Mouse (Mus musculus) limb, embryonic 14.5 days (tissue): Measurements from ENCODE around the gene Ccdc8. TPM values are rescaled to one million over a fixed set of nuclear protein-coding genes. Genes with fewer than 3 reads are reported as not detected.
A peak's percentile ranks its signal among the peaks of the same experiment; 100 is the strongest.

Source experiments
- ATAC-seq: fragments of 200-750 bp; cut with Nextera tagmentation; 2 replicates; pipeline ENCODE4 v1.8.0; 2017; ENCODE audit warnings: low read depth, moderate number of reproducible peaks, moderate TSS enrichment; ENCODE audit not compliant: low FRiP score
- DNase-seq: peaks from one replicate; pipeline ENCODE4 v3.0.0-alpha.2; 2015; ENCODE audit warnings: low spot score
- H3K27ac ChIP-seq: fragments of 300-500 bp; sonication (generic); replicated peaks from 2 replicates; pipeline ENCODE4 v1.5.1; 2014; ENCODE audit warnings: low read depth, mild to moderate bottlenecking, low read length, moderate library complexity, mixed read lengths
- H3K27me3 ChIP-seq: fragments of 300-500 bp; sonication (generic); 2 replicates; pipeline ENCODE4 v1.6.1; 2014; ENCODE audit warnings: low read length, mixed read lengths; ENCODE audit not compliant: control insufficient read depth, insufficient read depth
- H3K36me3 ChIP-seq: fragments of 300-500 bp; sonication (generic); 2 replicates; pipeline ENCODE4 v1.6.1; 2014; ENCODE audit warnings: mild to moderate bottlenecking, low read length, moderate library complexity, mixed read lengths; ENCODE audit not compliant: control insufficient read depth, insufficient read depth
- H3K4me1 ChIP-seq: fragments of 300-500 bp; sonication (generic); 2 replicates; pipeline ENCODE4 v1.6.1; 2014; ENCODE audit warnings: antibody characterized with exemption, low read length, mixed read lengths; ENCODE audit not compliant: control insufficient read depth, insufficient read depth
- H3K4me2 ChIP-seq: fragments of 300-500 bp; sonication (generic); replicated peaks from 2 replicates; pipeline ENCODE4 v1.6.1; 2014; ENCODE audit warnings: low read depth, mild to moderate bottlenecking, low read length, moderate library complexity; ENCODE audit not compliant: severe bottlenecking
- H3K4me3 ChIP-seq: fragments of 300-500 bp; sonication (generic); replicated peaks from 2 replicates; pipeline ENCODE4 v1.5.1; 2014; ENCODE audit warnings: low read length
- H3K9ac ChIP-seq: fragments of 300-500 bp; sonication (generic); 2 replicates; pipeline ENCODE4 v1.6.1; 2014; ENCODE audit warnings: mild to moderate bottlenecking, low read depth, low read length, moderate library complexity; ENCODE audit not compliant: severe bottlenecking
- H3K9me3 ChIP-seq: fragments of 300-500 bp; sonication (generic); 2 replicates; pipeline ENCODE4 v1.6.1; 2016; ENCODE audit warnings: low read length; ENCODE audit not compliant: control insufficient read depth
- POLR2A ChIP-seq: fragments of 200-500 bp; IDR thresholded peaks from 2 replicates; pipeline ENCODE4 v1.8.0; 2012; ENCODE audit warnings: inconsistent platforms, mild to moderate bottlenecking, moderate library complexity, borderline replicate concordance; ENCODE audit not compliant: insufficient read depth, insufficient read length; ENCODE audit errors: extremely low read depth
- WGBS: fragments of 180-500 bp; shearing (Covaris S2); extraction: QIAGEN DNeasy Blood & Tissue Kit; methylation state at CpG from one replicate; pipeline ENCODE4 v1.1.7; 2014; 5-methylcytosine and 5-hydroxymethylcytosine counted together
- polyA plus RNA-seq, 2 experiments: library from polyadenylated mRNA; depleted of rRNA in 1 of 2; stranded (reverse) in 1 of 2; unstranded in 1 of 2; fragments of >200 nt; fragmentation: Nextera tagmentation in 1 of 2; extraction: Ambion mirVana in 1 of 2; gene quantifications; 2 replicates each; pipeline versions ENCODE4 v1.2.1 to v1.2.3; 2012 to 2014

Gene Ccdc8
- polyA plus RNA-seq, 2 experiments, result 25.5 to 40.7 TPM

DNA sequence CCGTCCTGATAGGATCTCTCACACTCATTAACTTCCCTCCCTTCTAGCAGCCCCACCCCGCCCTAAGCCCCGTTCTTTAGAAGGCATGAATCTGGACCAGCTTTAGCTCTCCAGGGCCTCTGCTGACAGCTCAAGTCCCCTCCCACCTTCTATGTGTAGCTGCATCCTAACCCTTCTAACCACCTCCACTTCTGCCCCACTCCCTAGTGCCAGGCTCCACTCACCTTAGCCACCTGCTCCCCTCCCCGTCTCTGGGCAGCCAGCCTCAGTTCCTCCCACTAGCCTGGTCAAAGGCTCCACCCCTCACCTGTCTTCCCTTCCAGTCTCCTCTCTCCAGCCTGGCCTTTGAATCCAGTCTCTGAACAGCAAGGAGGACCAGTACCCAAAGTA, 33.0 kb downstream of the Ccdc8 start:
- DNase-seq, result no peak
- no peak for ATAC-seq
- H3K4me1 ChIP-seq, result peaks cover 24% of the 10 kb centered on the region
- H3K9ac ChIP-seq, result no peak overlapping the region
- H3K27me3 ChIP-seq, result no peaks in the 10 kb centered on the region
- H3K36me3 ChIP-seq, result peaks cover 40% of the 10 kb centered on the region
- H3K27ac ChIP-seq, result no peak overlapping the region
- 46% methylated on average over 4 of the region's 4 CpGs for WGBS
- no peak overlapping the region for H3K4me3 ChIP-seq
- peak overlapping the region; percentile 64; the same call in 1 of the 2 replicates for H3K4me2 ChIP-seq
- no peak for TF ChIP-seq POLR2A
- H3K9me3 ChIP-seq, result no peaks in the 10 kb centered on the region

DNA sequence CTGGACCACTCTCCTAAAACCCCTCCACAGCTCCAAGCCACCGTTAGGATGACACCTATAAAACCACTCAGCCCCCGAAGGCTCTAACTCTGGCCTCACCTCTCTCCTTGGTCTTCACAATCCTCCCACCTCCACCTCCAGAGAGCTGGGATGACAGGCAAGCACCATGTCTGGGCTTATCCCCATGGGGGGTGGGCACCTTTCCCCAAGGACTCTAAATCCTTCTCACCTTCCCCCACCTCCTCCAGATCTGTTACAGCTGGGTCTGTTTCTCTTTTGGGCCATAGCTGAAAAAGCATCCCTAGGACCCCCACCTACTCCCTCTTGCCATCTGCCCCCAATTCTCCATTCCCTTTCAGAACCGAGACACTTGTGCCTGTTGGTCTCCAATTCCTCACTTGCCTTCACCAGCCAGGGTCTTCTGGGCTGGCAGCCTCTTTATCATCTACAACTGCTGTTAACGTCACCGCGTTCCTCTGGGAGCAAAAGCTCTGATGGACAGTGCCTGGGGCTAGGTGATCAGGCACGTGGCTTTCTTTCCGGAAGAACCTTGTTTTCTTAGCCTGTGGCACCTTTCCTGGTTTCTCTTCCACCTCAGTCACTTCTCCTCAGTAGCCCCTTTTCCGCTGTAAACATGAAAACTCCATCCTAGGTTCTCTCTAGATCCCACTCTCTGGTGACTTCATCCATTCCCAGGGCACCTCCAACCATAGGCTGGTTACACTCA, 33.6 kb downstream of the Ccdc8 start:
- Histone ChIP-seq H3K9me3 (no peaks in the 10 kb centered on the region), H3K36me3 (peaks cover 34% of the 10 kb centered on the region), H3K4me1 (peaks cover 24% of the 10 kb centered on the region), H3K27ac (no peak overlapping the region), H3K9ac (0 out of 2 replicates have a peak overlapping the region, but pooled peaks have one; percentile 81), H3K27me3 (no peaks in the 10 kb centered on the region), H3K4me3 (peak overlapping the region; percentile 86), H3K4me2 (peak overlapping the region; percentile 64)
- ATAC-seq (no peak), DNase-seq (no peak)
- TF ChIP-seq POLR2A, result no peak
- WGBS, result 58% methylated on average over 9 of the region's 9 CpGs

DNA sequence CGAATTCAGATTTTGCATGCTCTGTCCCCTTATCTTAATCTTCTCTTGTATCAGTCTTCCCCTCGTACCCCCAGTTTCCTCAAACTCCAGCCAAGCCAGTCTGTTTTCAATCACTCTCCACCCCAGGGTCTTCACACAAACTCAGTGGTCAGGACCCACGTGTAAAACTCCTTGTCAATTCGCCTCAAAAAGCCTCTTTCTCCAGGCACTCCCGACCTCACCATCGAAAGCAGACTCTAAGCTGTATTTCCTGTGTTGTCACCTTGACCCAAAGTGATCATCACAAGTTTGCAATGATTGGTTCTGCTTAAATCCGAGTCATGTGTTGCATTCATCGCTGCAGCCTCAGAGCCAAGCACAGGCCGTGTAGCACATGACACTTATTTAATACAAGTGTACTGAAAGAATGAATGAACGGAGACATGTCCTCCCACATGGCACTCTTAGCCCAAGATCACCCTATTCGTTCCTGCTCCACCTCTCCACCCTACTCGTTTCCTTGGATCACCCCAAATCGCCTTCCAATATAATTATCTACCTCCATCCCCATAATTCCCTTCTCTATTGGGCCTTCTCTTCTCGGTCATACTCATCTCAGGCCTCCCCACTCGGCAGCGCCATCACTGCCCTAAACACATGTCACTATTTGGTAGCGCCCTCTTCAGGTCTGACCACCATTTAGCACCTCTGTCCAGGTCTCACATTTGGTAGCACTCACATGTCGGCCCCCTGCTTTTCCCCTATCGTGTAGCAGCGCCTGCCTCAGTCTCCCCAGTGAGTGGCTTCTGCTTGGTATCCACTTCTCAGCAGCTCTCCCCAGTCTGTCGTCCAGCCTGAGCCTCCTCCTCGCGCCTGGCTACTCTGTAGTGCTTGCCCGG, 34.4 kb downstream of the Ccdc8 start:
- TF ChIP-seq POLR2A, result no peak
- H3K36me3 ChIP-seq, result peaks cover 31% of the 10 kb centered on the region
- H3K4me2 ChIP-seq, result peak overlapping the region; percentile 64
- peak overlapping the region; percentile 86 for H3K4me3 ChIP-seq
- 0 out of 2 replicates have a peak overlapping the region, but pooled peaks have one; percentile 56 for H3K27ac ChIP-seq
- H3K27me3 ChIP-seq, result no peaks in the 10 kb centered on the region
- peak overlapping the region; percentile 81 for H3K9ac ChIP-seq
- H3K9me3 ChIP-seq, result no peaks in the 10 kb centered on the region
- peaks cover 24% of the 10 kb centered on the region for H3K4me1 ChIP-seq
- DNase-seq, result peak; percentile 68
- 6% methylated on average over 24 of the region's 24 CpGs for WGBS
- ATAC-seq, result peak; percentile 56

DNA sequence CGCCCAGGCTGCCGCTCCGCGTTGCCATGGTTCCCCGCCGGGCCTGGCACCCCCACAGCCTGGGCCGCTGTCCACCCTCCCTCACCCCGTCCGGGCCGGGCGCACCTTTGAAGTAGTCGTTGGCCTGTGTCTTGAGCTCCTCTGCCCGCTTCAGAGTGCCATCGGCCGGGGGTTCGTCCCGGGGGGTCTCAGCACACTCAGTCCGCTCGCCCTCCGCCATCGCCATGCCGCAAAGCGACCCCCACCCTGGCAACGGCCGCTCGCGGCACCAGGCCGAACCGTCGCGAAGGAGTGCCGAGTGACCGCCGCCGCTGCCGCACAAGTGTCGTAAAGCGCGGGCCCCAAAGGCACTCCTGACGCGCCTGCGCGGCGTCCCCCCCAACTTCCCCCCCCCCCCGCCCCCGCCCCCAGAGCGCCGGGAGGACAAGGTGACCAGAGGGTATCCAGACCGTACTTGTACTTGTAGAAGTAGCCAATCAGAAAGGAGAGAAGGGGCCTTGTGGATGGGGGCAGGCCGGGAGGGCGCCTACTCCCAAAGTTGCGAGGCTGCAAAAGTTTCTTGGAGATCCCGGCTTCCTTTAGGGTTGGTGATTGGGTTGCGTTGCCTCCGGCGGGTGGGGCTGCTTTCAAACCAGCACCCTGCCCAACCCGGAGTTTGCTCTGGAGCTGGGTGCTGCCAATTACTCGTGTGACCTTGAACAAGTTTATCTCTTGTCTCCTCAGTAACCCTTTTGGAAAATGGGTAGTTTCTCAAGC, 35.3 kb downstream of the Ccdc8 start, which contains the start of gene Ppp5c:
Ppp5c (minus strand) TSS at position 337 of the 756 bp plus-strand sequence.
- Histone ChIP-seq H3K27ac (peak within 1 kb of the TSS; percentile 72), H3K4me2 (peak within 1 kb of the TSS; percentile 64), H3K4me3 (peak within 1 kb of the TSS; percentile 86), H3K36me3 (peaks cover 25% of the 10 kb centered on the region), H3K9ac (peak within 1 kb of the TSS; percentile 81), H3K4me1 (peaks cover 24% of the 10 kb centered on the region), H3K27me3 (no peaks in the 10 kb centered on the region), H3K9me3 (no peaks in the 10 kb centered on the region)
- peak; percentile 68; the same call in 1 of the 2 replicates for TF ChIP-seq POLR2A
- WGBS, result under 1% methylated on average over 48 of the region's 58 CpGs
- peak; percentile 93 for DNase-seq
- peak; percentile 85 for ATAC-seq

DNA sequence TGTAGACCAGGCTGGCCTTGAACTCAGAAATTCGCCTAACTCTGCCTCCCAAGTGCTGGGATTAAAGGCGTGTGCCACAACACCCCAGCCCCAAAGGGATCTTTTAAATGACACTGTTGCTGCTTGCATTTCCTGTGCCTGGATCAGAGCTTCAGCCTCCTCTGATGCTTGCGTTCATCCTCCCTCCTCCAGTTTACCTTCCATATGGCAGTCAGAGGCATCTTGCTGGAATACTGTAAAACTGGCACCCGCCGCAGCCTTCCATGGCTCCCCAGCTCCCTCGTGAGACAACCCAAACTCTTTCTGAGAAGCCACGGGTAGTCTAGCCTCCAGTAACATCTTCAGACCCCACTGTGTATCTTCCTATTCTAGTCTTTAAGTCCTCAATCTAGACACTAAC, 36.4 kb downstream of the Ccdc8 start:
- no peak for DNase-seq
- no peak overlapping the region for H3K27ac ChIP-seq
- no peak overlapping the region for H3K4me2 ChIP-seq
- no peaks in the 10 kb centered on the region for H3K9me3 ChIP-seq
- TF ChIP-seq POLR2A, result no peak
- H3K36me3 ChIP-seq, result peaks cover 27% of the 10 kb centered on the region
- no peak overlapping the region for H3K4me3 ChIP-seq
- no peaks in the 10 kb centered on the region for H3K27me3 ChIP-seq
- peaks cover 24% of the 10 kb centered on the region for H3K4me1 ChIP-seq
- H3K9ac ChIP-seq, result no peak overlapping the region
- ATAC-seq, result no peak
- 77% methylated on average over 7 of the region's 7 CpGs for WGBS
